Mouse (Mus musculus) testis, adult 2 months (tissue): ENCODE measurements around the gene Zdhhc4.

Source experiments
- CTCF ChIP-seq: fragments of 200-500 bp; IDR thresholded peaks from 2 replicates; pipeline ENCODE4 v1.5.1; 2012; ENCODE audit warnings: low read depth, mild to moderate bottlenecking, inconsistent platforms, low read length, moderate library complexity; ENCODE audit not compliant: control insufficient read depth, insufficient read depth, insufficient replicate concordance
- POLR2A ChIP-seq: fragments of 200-500 bp; IDR thresholded peaks from 2 replicates; pipeline ENCODE4 v1.6.1; 2012; ENCODE audit warnings: low read depth, mild to moderate bottlenecking, inconsistent platforms, low read length, moderate library complexity; ENCODE audit not compliant: control insufficient read depth

GRCm38 (mm10) chr5:143346367-143346766 lies 17.3 kb upstream of the Zdhhc4 start:
- TF ChIP-seq POLR2A (no peak), CTCF (no peak)
